Mouse (Mus musculus) frontal cortex, adult (tissue): ENCODE results near the gene Topbp1.
A peak's percentile ranks its signal among the peaks of the same experiment; 100 is the strongest.

Experiments used
- ATAC-seq: cut with Nextera tagmentation; 2 replicates; pipeline ENCODE4 v1.9.2; 2017; ENCODE audit warnings: mild to moderate bottlenecking, moderate library complexity, mixed read lengths; ENCODE audit not compliant: low TSS enrichment

Topbp1 gene

DNA sequence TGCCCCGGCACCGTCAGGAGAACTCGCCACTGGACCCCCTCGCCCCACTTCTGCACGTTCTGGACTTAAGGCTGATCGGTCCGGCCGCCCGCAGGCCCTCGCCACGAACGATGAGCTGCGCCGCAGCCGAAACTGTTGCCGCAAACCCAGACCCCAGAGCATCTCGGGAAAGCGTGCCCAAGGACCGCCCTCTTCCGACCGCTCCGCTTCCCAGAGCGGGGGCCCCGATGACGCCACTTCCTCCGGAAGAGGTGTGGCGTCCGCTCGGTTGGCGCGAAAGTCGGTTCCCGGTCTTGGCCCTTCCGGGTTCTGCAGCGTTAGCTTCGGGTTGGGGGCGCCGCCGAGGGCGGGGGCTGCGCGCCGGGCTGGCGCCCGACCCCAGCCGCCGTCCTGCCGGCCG lies at the start of gene Topbp1, which contains the start of gene 1300017J02Rik:
Topbp1 (plus strand) TSS at position 289 of the 400 bp plus-strand sequence.
1300017J02Rik (minus strand) TSS at position 156 of the 400 bp plus-strand sequence.
- ATAC-seq = peak; percentile 100

DNA sequence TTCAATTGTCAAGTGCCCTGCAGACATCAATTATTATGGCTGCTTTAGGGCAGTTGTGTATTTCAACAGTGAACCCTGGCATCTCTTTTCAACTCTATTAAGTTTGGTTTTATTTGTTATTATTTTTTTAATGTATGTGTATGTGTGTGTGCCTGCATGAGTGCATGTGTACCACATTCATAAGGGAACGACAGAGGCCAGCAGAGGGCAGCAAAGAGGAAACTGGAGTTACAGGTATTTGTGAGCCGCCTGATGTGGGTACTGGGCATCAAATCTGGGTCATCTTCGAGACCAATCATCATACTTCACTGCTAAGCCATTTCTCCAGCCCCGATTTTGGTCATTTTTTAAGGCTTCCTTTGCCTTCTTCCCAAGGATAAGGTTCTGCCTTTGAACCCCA lies 39.2 kb upstream of the Topbp1 start:
- ATAC-seq = no peak

DNA sequence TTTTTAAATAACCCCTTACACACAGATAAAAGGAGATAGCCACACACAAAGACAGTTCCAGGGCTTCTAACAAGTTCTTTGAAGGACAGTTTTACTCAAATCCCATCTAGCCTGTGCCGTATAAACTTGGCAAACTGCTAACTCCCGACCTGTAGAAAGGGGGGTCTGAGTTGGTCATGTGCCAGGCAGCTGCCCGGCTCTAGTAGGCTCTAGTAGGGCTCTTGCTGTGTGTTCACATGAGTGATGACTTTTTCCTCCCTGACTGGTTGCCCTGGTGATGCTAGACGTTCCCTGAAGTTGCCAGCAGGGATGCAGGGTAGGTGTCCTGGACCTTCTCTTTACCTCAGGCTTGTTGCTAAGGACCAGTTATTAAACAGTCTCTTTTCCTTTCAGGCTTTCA lies 33.9 kb upstream of the Topbp1 start:
- no peak for ATAC-seq

GRCm38 (mm10) chr9:103274819-103275218 lies 30.2 kb upstream of the Topbp1 start:
- ATAC-seq = no peak

GRCm38 (mm10) chr9:103275676-103276075 lies 29.3 kb upstream of the Topbp1 start:
- no peak for ATAC-seq

DNA sequence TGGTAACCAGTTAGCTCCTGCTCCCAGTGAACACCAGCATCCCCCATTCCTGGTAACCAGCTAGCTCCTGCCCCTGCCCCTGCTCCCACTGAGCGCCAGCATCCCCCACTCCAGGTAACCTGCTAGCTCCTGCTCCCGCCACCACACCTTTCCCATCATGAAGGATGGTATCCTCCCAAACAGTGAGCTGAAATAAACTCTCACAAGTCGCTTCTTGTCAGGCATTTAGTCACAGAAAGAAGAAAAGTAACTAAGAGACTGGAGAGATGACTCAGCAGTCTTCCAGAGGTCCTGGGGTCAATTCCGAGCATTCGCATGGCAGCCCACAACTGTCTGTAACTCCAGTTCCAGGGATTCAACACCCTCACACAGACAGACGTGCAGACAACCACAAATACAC lies 28.1 kb upstream of the Topbp1 start:
- no peak for ATAC-seq

- no peak for ATAC-seq
Observed at GRCm38 (mm10) chr9:103286396-103286795, 18.6 kb upstream of the Topbp1 start.

DNA sequence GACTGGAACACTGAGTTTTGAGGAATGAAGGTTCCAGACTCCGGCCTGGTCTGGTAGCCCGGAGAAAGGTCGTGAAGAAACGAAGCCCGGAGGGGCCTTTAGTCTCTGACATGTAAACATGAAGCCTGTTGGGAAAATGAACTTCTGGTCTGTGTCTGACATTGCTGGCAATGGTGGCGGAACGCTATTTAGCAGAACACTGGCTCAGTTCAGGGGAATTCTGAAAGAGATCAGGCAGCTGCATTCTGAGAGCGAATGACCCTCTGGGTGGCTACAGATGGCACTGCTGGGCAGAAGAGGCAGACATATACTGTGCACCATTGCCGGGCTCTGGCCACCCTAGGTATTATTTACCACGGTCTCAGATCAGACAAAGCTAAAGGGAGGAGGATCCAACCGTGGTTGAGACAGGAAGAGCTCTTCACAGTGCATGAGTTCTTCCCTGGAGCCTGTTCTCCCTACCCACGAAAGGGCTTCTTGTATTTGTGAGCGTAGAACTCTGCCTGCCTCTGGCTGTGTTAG lies 18.1 kb upstream of the Topbp1 start:
- ATAC-seq = no peak

GRCm38 (mm10) chr9:103287840-103288488 lies 17.1 kb upstream of the Topbp1 start:
- no peak for ATAC-seq

DNA sequence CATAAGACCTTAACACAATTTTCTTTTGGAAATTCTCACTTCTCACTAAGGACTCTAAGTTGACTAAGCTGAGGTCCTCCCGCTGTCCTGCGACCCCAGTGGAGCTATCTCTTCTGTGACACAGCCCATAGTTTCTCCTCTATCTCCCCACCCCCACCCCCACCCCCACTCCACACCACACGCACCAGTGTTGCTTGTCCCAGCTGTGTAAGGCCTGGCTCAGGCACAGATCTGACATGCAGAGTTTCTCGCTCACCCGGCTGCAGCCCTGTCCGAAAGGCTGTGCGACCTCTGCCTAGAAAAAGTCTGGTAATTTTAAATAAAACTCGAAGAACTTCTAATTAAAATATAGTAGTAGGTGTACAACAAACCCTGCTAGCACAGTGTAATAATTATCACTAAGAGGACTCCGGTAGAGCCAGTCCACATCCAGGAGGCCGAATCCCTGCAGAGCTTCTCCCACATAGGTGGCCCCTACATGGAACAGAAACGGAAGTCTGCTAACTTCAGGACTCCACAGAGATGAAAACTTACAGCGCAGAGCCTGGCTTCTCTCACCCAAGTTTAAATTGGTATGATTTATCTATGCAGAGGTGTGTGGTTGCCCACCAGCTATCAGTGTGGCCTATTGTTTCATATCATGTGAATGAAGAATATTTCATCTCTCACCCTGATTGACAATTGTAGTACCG lies 16.4 kb upstream of the Topbp1 start:
- no peak for ATAC-seq

GRCm38 (mm10) chr9:103294507-103294906 lies 10.5 kb upstream of the Topbp1 start:
- no peak for ATAC-seq

GRCm38 (mm10) chr9:103301086-103301485 lies 3.9 kb upstream of the Topbp1 start:
- no peak for ATAC-seq

DNA sequence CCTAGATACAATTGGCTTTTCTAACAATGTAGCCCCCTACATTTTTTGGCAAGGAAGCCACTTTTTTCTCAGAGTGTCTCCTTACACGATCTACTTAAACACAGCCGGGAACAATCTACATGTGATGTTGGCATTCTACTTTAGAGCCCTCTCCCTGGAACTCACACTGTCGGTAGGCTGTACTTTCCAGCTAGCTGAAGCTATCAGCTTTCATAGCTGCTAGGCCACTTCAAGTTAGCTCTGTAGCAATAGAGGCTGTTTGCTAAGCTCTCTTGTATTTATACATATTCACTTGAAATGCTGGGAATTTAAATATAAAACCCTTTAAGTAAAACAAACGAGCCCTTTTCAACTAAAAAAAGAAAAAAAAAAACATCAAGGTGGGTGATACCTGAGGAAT lies 2.8 kb upstream of the Topbp1 start:
- no peak for ATAC-seq

DNA sequence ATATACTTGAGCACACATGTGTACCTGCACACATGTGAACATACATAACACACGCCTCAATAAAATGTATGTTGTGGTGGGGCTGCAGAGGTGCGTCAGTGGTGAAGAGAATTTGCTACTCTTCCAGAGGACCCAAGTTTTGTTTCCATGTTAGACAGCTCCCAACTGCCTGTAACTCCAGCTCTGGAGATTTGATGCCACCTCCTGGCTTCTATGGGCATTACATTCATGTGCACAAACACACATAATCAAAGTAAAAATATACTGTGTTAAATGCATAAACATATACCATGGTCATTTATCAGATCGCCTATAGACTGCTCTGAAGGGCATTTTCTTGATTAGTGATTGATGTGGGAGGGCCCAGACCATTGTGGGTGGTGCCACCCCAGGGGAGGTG lies 2.3 kb upstream of the Topbp1 start:
- ATAC-seq = 0 out of 2 replicates have a peak, but pooled peaks have one; percentile 32

- peak; percentile 55 for ATAC-seq
Observed at GRCm38 (mm10) chr9:103305332-103306041, 472 bp downstream of the Topbp1 start.

- ATAC-seq = no peak
Observed at GRCm38 (mm10) chr9:103309832-103310231, 4.8 kb downstream of the Topbp1 start.

GRCm38 (mm10) chr9:103324678-103325077 lies 19.7 kb downstream of the Topbp1 start:
- ATAC-seq = no peak

DNA sequence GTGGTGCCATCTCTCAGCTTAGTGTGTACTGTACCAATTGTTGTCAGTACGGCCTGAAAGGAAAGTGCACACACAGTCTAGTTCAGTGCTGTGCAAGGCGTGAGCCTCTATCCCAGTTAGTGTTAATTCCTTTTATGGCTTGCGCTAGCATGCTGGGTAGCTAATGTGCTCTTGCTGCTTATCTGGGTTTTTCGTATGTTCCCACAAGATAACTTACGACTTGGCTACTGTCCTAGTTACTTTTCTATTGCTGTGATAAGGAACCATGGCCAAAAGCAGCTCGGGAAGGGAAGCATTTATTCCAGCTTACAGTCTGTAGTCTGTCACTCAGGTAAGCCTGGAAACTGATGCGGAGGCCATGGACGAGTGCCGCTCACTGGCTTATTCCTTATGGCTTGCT lies 21.4 kb downstream of the Topbp1 start:
- ATAC-seq = no peak

DNA sequence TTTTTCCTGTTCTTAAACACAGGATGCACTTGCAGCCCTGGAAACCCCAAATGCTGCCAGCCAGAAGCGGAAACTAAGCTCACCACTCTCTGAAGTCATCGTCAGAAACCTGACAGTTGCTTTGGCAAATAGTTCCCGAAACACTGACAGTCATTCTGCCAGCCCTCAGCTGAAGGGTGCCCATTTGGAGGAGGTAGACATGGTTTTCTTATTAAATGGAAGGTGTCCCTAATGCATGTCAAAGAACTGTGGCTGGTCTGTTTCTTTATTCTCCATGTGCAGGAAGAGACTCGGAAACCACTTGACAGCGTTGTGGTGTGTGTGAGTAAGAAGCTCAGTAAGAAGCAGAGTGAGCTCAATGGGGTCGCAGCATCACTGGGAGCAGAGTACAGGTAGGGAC lies 27.6 kb downstream of the Topbp1 start:
- ATAC-seq = no peak

DNA sequence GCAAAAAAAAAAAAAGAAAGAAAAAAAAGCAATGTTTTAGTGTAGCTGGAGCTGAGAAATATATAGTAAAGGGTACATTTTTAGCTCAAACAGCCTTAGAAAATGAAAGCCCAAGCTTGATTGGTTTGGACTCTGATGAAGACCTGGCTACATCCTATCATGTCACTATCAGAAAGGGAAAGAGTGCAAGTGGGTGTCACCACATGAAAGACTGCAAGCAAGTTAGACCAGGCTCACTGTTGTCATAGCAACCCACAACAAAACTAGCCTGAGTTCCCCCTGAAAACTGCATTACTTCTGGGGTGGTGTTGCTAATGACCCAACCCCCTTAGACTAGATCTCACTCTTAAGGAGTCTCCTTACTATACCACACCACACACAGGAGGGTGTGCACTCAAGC lies 31.9 kb downstream of the Topbp1 start:
- peak; percentile 59; the same call in 1 of the 2 replicates for ATAC-seq

DNA sequence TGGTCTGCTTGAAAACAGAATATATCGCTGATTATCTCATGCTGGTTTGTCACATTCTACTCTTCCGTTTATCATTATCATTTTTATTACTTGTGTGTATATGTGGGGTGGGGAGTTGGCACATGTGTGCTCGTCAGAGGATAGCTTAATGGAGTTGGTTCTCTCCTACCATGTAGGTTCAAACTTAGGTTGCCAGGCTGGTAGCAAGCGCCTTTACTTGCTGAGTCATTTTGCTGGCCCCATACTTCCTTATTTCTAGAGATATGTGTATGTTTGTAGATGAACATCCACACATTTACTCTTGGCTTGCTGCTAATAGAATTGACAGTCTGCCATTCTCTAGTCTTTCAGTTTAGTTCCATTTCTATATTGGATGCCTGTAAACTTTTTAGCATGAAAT lies 42.0 kb downstream of the Topbp1 start:
- no peak for ATAC-seq

DNA sequence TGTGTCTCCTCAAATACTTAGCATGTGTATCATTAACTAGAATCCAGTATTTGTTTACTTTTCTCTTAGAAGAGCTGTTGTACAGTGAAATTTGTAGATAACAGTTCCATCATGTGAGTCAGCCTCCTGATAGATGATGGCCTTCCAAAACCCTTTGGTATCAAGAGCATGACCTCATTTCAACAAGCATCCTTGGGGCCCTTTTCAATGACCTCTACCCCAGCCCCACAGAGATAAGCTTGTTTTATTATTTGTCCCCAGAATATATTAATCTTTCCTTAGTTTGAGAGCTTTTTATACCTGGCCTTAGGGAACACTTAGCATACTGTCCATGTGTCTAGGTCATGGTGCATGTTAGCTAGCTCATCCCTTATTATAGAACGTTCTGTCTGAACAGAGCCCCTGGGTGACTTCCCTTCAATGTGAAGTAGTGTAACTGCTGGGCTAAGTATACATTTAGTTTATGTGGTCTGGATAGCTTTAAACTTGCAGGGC lies 43.0 kb downstream of the Topbp1 start:
- no peak for ATAC-seq
